Mouse (Mus musculus): Measurements from ENCODE around the gene Ano1. TPM values are rescaled to one million over a fixed set of nuclear protein-coding genes. Genes with fewer than 3 reads are reported as not detected.

Gene Ano1
- total and polyA plus RNA-seq, 3 experiments: 0.04 TPM; not detected in 2

DNA sequence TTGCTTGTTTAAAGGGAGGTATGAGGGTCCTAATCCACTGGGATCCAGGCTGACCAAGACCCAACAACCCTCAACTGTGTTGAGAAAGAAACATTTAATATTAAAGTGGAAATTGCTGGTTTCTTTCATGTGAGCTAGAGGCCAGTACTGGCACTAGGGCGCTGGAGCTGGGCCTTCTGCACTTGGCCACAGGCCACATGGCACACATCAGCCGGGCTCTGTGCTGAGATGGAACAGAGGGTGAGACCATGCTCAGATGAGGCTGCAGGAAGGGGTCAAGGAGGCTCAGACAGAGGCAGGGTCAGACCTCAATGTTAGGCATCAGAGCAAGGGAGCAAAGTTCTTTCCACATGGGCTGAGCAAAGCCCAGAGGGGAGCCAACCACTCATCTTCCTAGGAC is 125.7 kb downstream of the Ano1 start:
- no peaks in the 10 kb centered on the region for H3K36me3 ChIP-seq (ENCODE audit: control insufficient read depth in 1 of 2, insufficient read depth in 2 of 2, low read length in 2 of 2)
- TF ChIP-seq E2F4 (IDR thresholded peaks at IDR 0.05; ENCODE audit: borderline replicate concordance, low read depth, low read length) (no peak), CHD1 (IDR thresholded peaks at IDR 0.05; ENCODE audit: low read depth, low read length) (no peak), POLR2AphosphoS5 (IDR thresholded peaks at IDR 0.05; ENCODE audit: borderline replicate concordance, low read depth, low read length) (no peak), MAFK (IDR thresholded peaks at IDR 0.05; ENCODE audit: borderline replicate concordance, low read depth, low read length) (no peak), MAX (IDR thresholded peaks at IDR 0.05; ENCODE audit: low read length) (no peak), JUND (IDR thresholded peaks at IDR 0.05; ENCODE audit: low read depth, low read length) (no peak), GABPA (IDR thresholded peaks at IDR 0.05; ENCODE audit: low read depth, low read length) (no peak), UBTF (IDR thresholded peaks at IDR 0.05; ENCODE audit: borderline replicate concordance, insufficient read depth, low read depth, low read length) (no peak), POLR2AphosphoS2 (IDR thresholded peaks at IDR 0.05; ENCODE audit: low read length) (no peak)
- no peak for DNase-seq (ENCODE audit: low read depth, low spot score)
- H3K27ac ChIP-seq (ENCODE audit: control insufficient read depth, low read depth, low read length): no peak overlapping the region
- H3K4me3 ChIP-seq (ENCODE audit: control insufficient read depth in 1 of 2, insufficient read depth in 1 of 2, low read depth in 2 of 2, low read length in 2 of 2): no peak overlapping the region
- no peaks in the 10 kb centered on the region for H3K9me3 ChIP-seq (replicated peaks; ENCODE audit: insufficient read depth, low read length)
- H3K79me2 ChIP-seq (ENCODE audit: control insufficient read depth, insufficient read depth, low read length, poor library complexity): no peaks in the 10 kb centered on the region
- H3K27me3 ChIP-seq (ENCODE audit: control insufficient read depth in 1 of 2, insufficient read depth in 2 of 2, low read length in 2 of 2): no peaks in the 10 kb centered on the region
- no peak overlapping the region for H3K9ac ChIP-seq (ENCODE audit: control insufficient read depth, low read depth, low read length, poor library complexity, severe bottlenecking)
- H3K4me1 ChIP-seq (ENCODE audit: control insufficient read depth in 1 of 2, insufficient read depth in 2 of 2, low read length in 2 of 2): no peaks in the 10 kb centered on the region

DNA sequence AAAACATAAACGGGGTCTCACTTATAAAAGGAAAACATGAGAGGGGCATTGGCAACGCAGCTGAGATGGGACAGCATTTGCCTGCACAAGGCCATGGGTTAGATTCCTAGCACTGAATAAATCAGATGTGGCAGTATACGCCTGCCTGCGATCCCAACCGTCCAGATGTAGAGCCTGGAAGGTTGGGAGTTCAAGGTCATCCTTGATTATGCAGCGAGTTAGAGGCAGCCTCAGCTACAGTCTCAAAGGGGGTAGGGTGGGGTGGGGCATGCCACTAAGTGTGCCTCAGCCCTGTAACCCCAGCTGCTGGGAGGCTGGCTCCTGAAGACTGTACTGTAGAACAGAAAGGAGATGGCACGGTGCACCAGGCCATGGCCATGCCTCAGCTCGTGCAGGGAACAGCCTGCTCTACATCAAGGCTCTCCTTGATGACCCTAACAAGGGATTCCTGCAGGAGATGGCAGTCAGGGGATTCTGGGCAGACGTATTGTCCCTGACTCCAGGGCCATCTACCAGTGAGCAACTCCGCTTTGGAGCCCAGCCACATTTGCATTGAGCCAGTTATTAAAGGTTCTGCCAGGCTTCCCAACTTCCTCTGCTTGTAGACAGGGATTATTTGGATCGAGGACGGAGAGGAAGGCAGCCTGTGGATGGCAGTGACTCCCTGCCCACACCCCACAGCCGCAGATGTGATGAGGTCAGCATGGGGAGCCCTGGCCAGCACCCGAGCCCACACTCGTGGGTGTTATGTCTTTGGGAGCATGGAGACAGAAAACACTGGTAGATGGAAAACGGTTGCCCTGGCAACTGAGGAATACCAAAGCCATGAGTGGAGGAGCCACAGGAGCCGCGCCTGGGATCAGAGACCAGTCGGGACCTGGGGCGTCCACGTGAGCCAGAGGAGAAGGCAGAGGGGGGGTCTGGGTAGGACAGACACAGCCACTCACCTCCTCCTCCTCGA is 130.8 kb downstream of the Ano1 start:
- Histone ChIP-seq H3K79me2 (ENCODE audit: control insufficient read depth, insufficient read depth, low read length, poor library complexity) (no peaks in the 10 kb centered on the region), H3K36me3 (ENCODE audit: control insufficient read depth in 1 of 2, insufficient read depth in 2 of 2, low read length in 2 of 2) (no peaks in the 10 kb centered on the region), H3K4me1 (ENCODE audit: control insufficient read depth in 1 of 2, insufficient read depth in 2 of 2, low read length in 2 of 2) (no peaks in the 10 kb centered on the region), H3K27me3 (ENCODE audit: control insufficient read depth in 1 of 2, insufficient read depth in 2 of 2, low read length in 2 of 2) (no peaks in the 10 kb centered on the region), H3K9ac (ENCODE audit: control insufficient read depth, low read depth, low read length, poor library complexity, severe bottlenecking) (no peak overlapping the region), H3K9me3 (replicated peaks; ENCODE audit: insufficient read depth, low read length) (no peaks in the 10 kb centered on the region), H3K27ac (ENCODE audit: control insufficient read depth, low read depth, low read length) (no peak overlapping the region), H3K4me3 (ENCODE audit: control insufficient read depth in 1 of 2, insufficient read depth in 1 of 2, low read depth in 2 of 2, low read length in 2 of 2) (no peak overlapping the region)
- TF ChIP-seq ETS1 (IDR thresholded peaks at IDR 0.05; ENCODE audit: low read depth, low read length) (no peak), E2F4 (IDR thresholded peaks at IDR 0.05; ENCODE audit: borderline replicate concordance, low read depth, low read length) (no peak), KAT2A (conservative IDR thresholded peaks at IDR 0.05; ENCODE audit: low read depth, low read length) (no peak), MYB (IDR thresholded peaks at IDR 0.05; ENCODE audit: low read depth, low read length) (no peak), ZC3H11A (IDR thresholded peaks at IDR 0.05; ENCODE audit: low read depth, low read length) (no peak), MXI1 (IDR thresholded peaks at IDR 0.05; ENCODE audit: low read depth, low read length) (no peak), USF1 (IDR thresholded peaks at IDR 0.05; ENCODE audit: low read depth, low read length) (no peak), TCF12 (IDR thresholded peaks at IDR 0.05; ENCODE audit: low read depth, low read length) (no peak), MAFK (IDR thresholded peaks at IDR 0.05; ENCODE audit: borderline replicate concordance, low read depth, low read length) (no peak), MYC (IDR thresholded peaks at IDR 0.05; ENCODE audit: low read depth, low read length) (no peak), CHD1 (IDR thresholded peaks at IDR 0.05; ENCODE audit: low read depth, low read length) (no peak), POLR2AphosphoS5 (IDR thresholded peaks at IDR 0.05; ENCODE audit: borderline replicate concordance, low read depth, low read length) (no peak), GATA1 (IDR thresholded peaks at IDR 0.05; ENCODE audit: low read depth, low read length) (no peak), RAD21 (IDR thresholded peaks at IDR 0.05; ENCODE audit: low read depth, low read length) (no peak), SMC3 (IDR thresholded peaks at IDR 0.05; ENCODE audit: low read depth, low read length) (no peak)
- no peak for DNase-seq (ENCODE audit: low read depth, low spot score)
